Mouse (Mus musculus) embryonic facial prominence, embryonic 12.5 days (tissue): ENCODE measurements around the gene Nagpa. TPM values are rescaled to one million over a fixed set of nuclear protein-coding genes. Genes with fewer than 3 reads are reported as not detected.
"Not testable (repeated sequence)": the region's sequence is repeated elsewhere in the genome, so short reads cannot be mapped to it uniquely, and the experiment has no call there.

Experiments
- ATAC-seq: fragments of 200-750 bp; cut with Nextera tagmentation; 2 replicates; pipeline ENCODE4 v1.8.0; 2017; ENCODE audit not compliant: insufficient number of reproducible peaks, insufficient read depth, low FRiP score, low TSS enrichment
- H3K27ac ChIP-seq: fragments of 300-500 bp; sonication (generic); 2 replicates; pipeline ENCODE4 v1.5.1; 2016; ENCODE audit warnings: mild to moderate bottlenecking
- H3K27me3 ChIP-seq: fragments of 300-500 bp; sonication (generic); 2 replicates; pipeline ENCODE4 v1.6.1; 2016; ENCODE audit warnings: mild to moderate bottlenecking, moderate library complexity
- H3K36me3 ChIP-seq: fragments of 300-500 bp; sonication (generic); 2 replicates; pipeline ENCODE4 v1.6.1; 2016; ENCODE audit warnings: mild to moderate bottlenecking
- H3K4me1 ChIP-seq: fragments of 300-500 bp; sonication (generic); 2 replicates; pipeline ENCODE4 v1.6.1; 2016
- H3K4me2 ChIP-seq: fragments of 300-500 bp; sonication (generic); replicated peaks from 2 replicates; pipeline ENCODE4 v1.6.1; 2016; ENCODE audit warnings: mild to moderate bottlenecking, moderate library complexity
- H3K4me3 ChIP-seq: fragments of 300-500 bp; sonication (generic); 2 replicates; pipeline ENCODE4 v1.5.1; 2016; ENCODE audit warnings: mild to moderate bottlenecking
- H3K9ac ChIP-seq: fragments of 300-500 bp; sonication (generic); 2 replicates; pipeline ENCODE4 v1.6.1; 2016; ENCODE audit warnings: mild to moderate bottlenecking, moderate library complexity
- H3K9me3 ChIP-seq: fragments of 300-500 bp; sonication (generic); 2 replicates; pipeline ENCODE4 v1.6.1; 2016; ENCODE audit warnings: mild to moderate bottlenecking, moderate library complexity
- WGBS: fragments of 180-500 bp; shearing (Covaris S2); methylation state at CpG from one replicate; pipeline ENCODE4 v1.1.7; 2016; 5-methylcytosine and 5-hydroxymethylcytosine counted together
- polyA plus RNA-seq: library from polyadenylated mRNA; unstranded; fragments of >200 nt; fragmentation: Nextera tagmentation; extraction: Ambion mirVana; gene quantifications from 2 replicates; pipeline ENCODE4 v1.2.1, GENCODE M21; 2016

The Nagpa gene
- polyA plus RNA-seq = 14.6 and 17.1 TPM in 2 replicates

GRCm38 (mm10) chr16:5203668-5204433 lies at the start of gene Nagpa:
TSS of gene Nagpa (minus strand) at chr16:5204012.
- peak within 1 kb of the TSS; percentile 66 for H3K9ac ChIP-seq
- no peaks in the 10 kb centered on the region for H3K27me3 ChIP-seq
- H3K36me3 ChIP-seq = no peaks in the 10 kb centered on the region
- no peaks in the 10 kb centered on the region for H3K9me3 ChIP-seq
- ATAC-seq = peak; percentile 80
- H3K4me1 ChIP-seq = peaks cover 7% of the 10 kb centered on the region
- no peak within 1 kb of the TSS for H3K27ac ChIP-seq
- WGBS = 4% methylated on average over 40 of the region's 40 CpGs
- peak within 1 kb of the TSS; percentile 86 for H3K4me3 ChIP-seq
- H3K4me2 ChIP-seq = peak within 1 kb of the TSS; percentile 98

GRCm38 (mm10) chr16:5252260-5252659 lies 48.4 kb upstream of the Nagpa start:
- H3K4me3 ChIP-seq = no peak overlapping the region
- H3K9me3 ChIP-seq = no peaks in the 10 kb centered on the region
- peaks cover 30% of the 10 kb centered on the region for H3K36me3 ChIP-seq
- ATAC-seq = no peak
- no peak overlapping the region for H3K27ac ChIP-seq
- no peak overlapping the region for H3K9ac ChIP-seq
- no peak overlapping the region for H3K4me2 ChIP-seq
- 93% methylated on average over 2 of the region's 2 CpGs for WGBS
- H3K4me1 ChIP-seq = peaks cover 13% of the 10 kb centered on the region; the same call in 1 of the 2 replicates
- H3K27me3 ChIP-seq = no peaks in the 10 kb centered on the region

GRCm38 (mm10) chr16:5250891-5251290 lies 47.1 kb upstream of the Nagpa start:
- Histone ChIP-seq H3K27ac (no peak overlapping the region), H3K9me3 (no peaks in the 10 kb centered on the region), H3K27me3 (no peaks in the 10 kb centered on the region), H3K9ac (no peak overlapping the region), H3K4me3 (no peak overlapping the region), H3K4me1 (peaks cover 6% of the 10 kb centered on the region; the same call in 1 of the 2 replicates), H3K36me3 (peaks cover 41% of the 10 kb centered on the region), H3K4me2 (no peak overlapping the region)
- WGBS = 82% methylated on average over 3 of the region's 3 CpGs
- no peak for ATAC-seq

GRCm38 (mm10) chr16:5244411-5244810 lies 40.6 kb upstream of the Nagpa start:
- H3K36me3 ChIP-seq = peaks cover 75% of the 10 kb centered on the region
- H3K4me3 ChIP-seq = no peak overlapping the region
- H3K4me1 ChIP-seq = no peaks in the 10 kb centered on the region
- H3K9me3 ChIP-seq = no peaks in the 10 kb centered on the region
- no peak for ATAC-seq
- H3K27ac ChIP-seq = no peak overlapping the region
- 38% methylated on average over 7 of the region's 7 CpGs for WGBS
- no peaks in the 10 kb centered on the region for H3K27me3 ChIP-seq
- H3K9ac ChIP-seq = no peak overlapping the region
- no peak overlapping the region for H3K4me2 ChIP-seq

- no peaks in the 10 kb centered on the region for H3K4me1 ChIP-seq
- no peak overlapping the region for H3K4me3 ChIP-seq
- no peak for ATAC-seq
- H3K4me2 ChIP-seq = no peak overlapping the region
- H3K36me3 ChIP-seq = peaks cover 69% of the 10 kb centered on the region
- no peaks in the 10 kb centered on the region for H3K9me3 ChIP-seq
- H3K9ac ChIP-seq = no peak overlapping the region
- WGBS = 84% methylated on average over 6 of the region's 6 CpGs
- no peak overlapping the region for H3K27ac ChIP-seq
- H3K27me3 ChIP-seq = no peaks in the 10 kb centered on the region
Observed at GRCm38 (mm10) chr16:5242882-5243281, 39.1 kb upstream of the Nagpa start.

- no peak overlapping the region for H3K9ac ChIP-seq
- no peak for ATAC-seq
- peaks cover 64% of the 10 kb centered on the region for H3K36me3 ChIP-seq
- H3K4me1 ChIP-seq = no peaks in the 10 kb centered on the region
- H3K4me3 ChIP-seq = no peak overlapping the region
- no peaks in the 10 kb centered on the region for H3K27me3 ChIP-seq
- H3K27ac ChIP-seq = no peak overlapping the region
- no peaks in the 10 kb centered on the region for H3K9me3 ChIP-seq
- H3K4me2 ChIP-seq = no peak overlapping the region
- WGBS = 91% methylated on average over 4 of the region's 4 CpGs
Observed at GRCm38 (mm10) chr16:5242355-5242754, 38.5 kb upstream of the Nagpa start.

GRCm38 (mm10) chr16:5233418-5234313 lies 29.9 kb upstream of the Nagpa start, which contains the start of gene Alg1:
TSS of gene Alg1 (plus strand) at chr16:5233621.
- peak; percentile 92 for ATAC-seq
- Histone ChIP-seq H3K36me3 (peaks cover 11% of the 10 kb centered on the region), H3K4me3 (peak within 1 kb of the TSS; percentile 94), H3K4me1 (peaks cover 5% of the 10 kb centered on the region), H3K9me3 (no peaks in the 10 kb centered on the region), H3K9ac (peak within 1 kb of the TSS; percentile 75), H3K27me3 (no peaks in the 10 kb centered on the region), H3K4me2 (peak within 1 kb of the TSS; percentile 77), H3K27ac (0 out of 2 replicates have a peak within 1 kb of the TSS, but pooled peaks have one; percentile 7)
- 2% methylated on average over 47 of the region's 47 CpGs for WGBS

GRCm38 (mm10) chr16:5232982-5233381 lies 29.2 kb upstream of the Nagpa start:
- Histone ChIP-seq H3K27me3 (no peaks in the 10 kb centered on the region), H3K9me3 (no peaks in the 10 kb centered on the region), H3K36me3 (peaks cover 8% of the 10 kb centered on the region), H3K27ac (0 out of 2 replicates have a peak overlapping the region, but pooled peaks have one; percentile 7), H3K9ac (no peak overlapping the region), H3K4me3 (peak overlapping the region; percentile 94), H3K4me2 (peak overlapping the region; percentile 77), H3K4me1 (peaks cover 5% of the 10 kb centered on the region)
- ATAC-seq = no peak; the same call in 1 of the 2 replicates
- 75% methylated on average over 4 of the region's 4 CpGs for WGBS

GRCm38 (mm10) chr16:5228103-5228502 lies 24.3 kb upstream of the Nagpa start:
- not testable (repeated sequence) for H3K36me3 ChIP-seq, H3K4me1 ChIP-seq, H3K27me3 ChIP-seq, H3K4me2 ChIP-seq, H3K4me3 ChIP-seq, H3K27ac ChIP-seq, ATAC-seq, H3K9me3 ChIP-seq, H3K9ac ChIP-seq
- WGBS = 77% methylated on average over 3 of the region's 3 CpGs

- not testable (repeated sequence) for H3K27me3 ChIP-seq, H3K9ac ChIP-seq, H3K27ac ChIP-seq, H3K4me1 ChIP-seq, H3K4me2 ChIP-seq, H3K4me3 ChIP-seq, H3K9me3 ChIP-seq, ATAC-seq, H3K36me3 ChIP-seq
- WGBS = 82% methylated on average over 19 of the region's 19 CpGs
Observed at GRCm38 (mm10) chr16:5227501-5227900, 23.7 kb upstream of the Nagpa start.

GRCm38 (mm10) chr16:5226534-5226933 lies 22.7 kb upstream of the Nagpa start:
- H3K4me1 ChIP-seq, H3K27ac ChIP-seq, ATAC-seq, H3K27me3 ChIP-seq, H3K36me3 ChIP-seq, H3K9me3 ChIP-seq, H3K4me3 ChIP-seq, H3K9ac ChIP-seq, H3K4me2 ChIP-seq: not testable (repeated sequence)
- WGBS = 5% methylated on average over 1 of the region's 1 CpGs
